Mouse (Mus musculus) forebrain, embryonic 14.5 days (tissue): ENCODE data around the gene Sod1. TPM values are rescaled to one million over a fixed set of nuclear protein-coding genes. Genes with fewer than 3 reads are reported as not detected.
"Not testable (repeated sequence)": the region's sequence is repeated elsewhere in the genome, so short reads cannot be mapped to it uniquely, and the experiment has no call there.

Experiments
- ATAC-seq: fragments of 200-750 bp; cut with Nextera tagmentation; 2 replicates; pipeline ENCODE4 v1.8.0; 2017; ENCODE audit warnings: mild to moderate bottlenecking, moderate library complexity
- DNase-seq: peaks from one replicate; pipeline ENCODE4 v3.0.0-alpha.2; 2015; ENCODE audit warnings: low spot score
- H3K27ac ChIP-seq: fragments of 300-500 bp; sonication (generic); 2 replicates; pipeline ENCODE4 v1.5.1; 2014; ENCODE audit warnings: low read depth, mild to moderate bottlenecking, control low read depth, low read length, moderate library complexity
- H3K27me3 ChIP-seq: fragments of 300-500 bp; sonication (generic); replicated peaks from 2 replicates; pipeline ENCODE4 v1.6.1; 2014; ENCODE audit warnings: low read length, control low read depth, mixed read lengths; ENCODE audit not compliant: control insufficient read depth, insufficient read depth
- H3K36me3 ChIP-seq: fragments of 300-500 bp; sonication (generic); 2 replicates; pipeline ENCODE4 v1.6.1; 2014; ENCODE audit warnings: low read length, control low read depth; ENCODE audit not compliant: control insufficient read depth, insufficient read depth
- H3K4me1 ChIP-seq: fragments of 300-500 bp; sonication (generic); 2 replicates; pipeline ENCODE4 v1.6.1; 2014; ENCODE audit warnings: antibody characterized with exemption, low read length, control low read depth; ENCODE audit not compliant: control insufficient read depth, insufficient read depth
- H3K4me2 ChIP-seq: fragments of 300-500 bp; sonication (generic); 2 replicates; pipeline ENCODE4 v1.6.1; 2014; ENCODE audit warnings: mild to moderate bottlenecking, control low read depth, low read length
- H3K4me3 ChIP-seq: fragments of 300-500 bp; sonication (generic); 2 replicates; pipeline ENCODE4 v1.5.1; 2014; ENCODE audit warnings: low read depth, low read length, control low read depth
- H3K9ac ChIP-seq: fragments of 300-500 bp; sonication (generic); 2 replicates; pipeline ENCODE4 v1.6.1; 2014; ENCODE audit warnings: mild to moderate bottlenecking, low read length, control low read depth, moderate library complexity
- H3K9me3 ChIP-seq: fragments of 300-500 bp; sonication (generic); replicated peaks from 2 replicates; pipeline ENCODE4 v1.6.1; 2016; ENCODE audit warnings: low read length, control low read depth, mixed read lengths; ENCODE audit not compliant: control insufficient read depth
- WGBS: fragments of 180-500 bp; shearing (Covaris S2); extraction: QIAGEN DNeasy Blood & Tissue Kit; methylation state at CpG from one replicate; pipeline ENCODE4 v1.1.7; 2014; 5-methylcytosine and 5-hydroxymethylcytosine counted together
- polyA plus RNA-seq: library from polyadenylated mRNA; unstranded; fragments of >200 nt; fragmentation: Nextera tagmentation; extraction: Ambion mirVana; gene quantifications from 2 replicates; pipeline ENCODE4 v1.2.1, GENCODE M21; 2014

Gene Sod1
- polyA plus RNA-seq, 1 experiment from 2014 or later, result 1,044 TPM

DNA sequence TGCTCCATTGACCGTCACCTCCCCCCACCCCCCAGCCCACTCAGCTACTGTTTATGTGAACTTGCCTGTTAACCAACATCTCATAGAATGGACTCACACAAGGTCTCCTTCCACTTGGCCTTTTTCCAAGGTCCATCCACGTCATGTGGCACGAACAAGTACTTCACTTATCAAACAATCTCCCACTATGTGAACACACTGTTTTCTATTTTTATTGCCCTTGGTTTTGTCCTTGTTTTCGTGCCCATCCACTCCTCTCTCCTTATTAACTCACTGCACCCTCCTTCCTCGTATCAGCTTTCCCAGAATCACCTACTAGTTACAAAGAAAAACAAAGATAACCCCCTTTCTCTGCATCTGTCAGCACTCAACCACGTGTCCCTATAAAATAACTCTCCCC lies 14.1 kb downstream of the Sod1 start:
- H3K27ac ChIP-seq, result no peak overlapping the region
- no peaks in the 10 kb centered on the region for H3K27me3 ChIP-seq
- H3K4me2 ChIP-seq, result no peak overlapping the region
- DNase-seq, result peak; percentile 9
- peaks cover 33% of the 10 kb centered on the region for H3K36me3 ChIP-seq
- no peaks in the 10 kb centered on the region for H3K9me3 ChIP-seq
- H3K9ac ChIP-seq, result no peak overlapping the region
- WGBS, result 63% methylated on average over 6 of the region's 6 CpGs
- no peaks in the 10 kb centered on the region for H3K4me1 ChIP-seq
- H3K4me3 ChIP-seq, result no peak overlapping the region
- ATAC-seq, result no peak

DNA sequence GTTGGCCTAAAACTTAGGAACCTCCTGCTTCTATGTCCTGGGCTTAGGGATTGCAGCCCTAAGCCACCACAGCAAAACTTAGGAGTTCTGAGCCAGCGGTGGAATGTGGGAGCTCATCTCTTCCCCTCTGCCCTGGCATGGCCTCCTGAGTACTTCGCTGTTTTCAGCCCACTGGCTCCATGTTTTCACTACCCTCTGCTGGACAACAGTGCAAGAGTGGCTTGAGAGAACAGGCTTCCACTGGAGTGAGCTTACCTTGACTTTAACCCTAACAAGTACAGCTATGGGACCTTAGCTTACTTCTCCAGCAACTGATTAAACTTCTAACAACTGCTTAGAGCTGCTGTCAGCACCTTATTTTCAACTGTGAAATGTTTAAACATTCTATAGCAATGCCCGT lies 14.6 kb downstream of the Sod1 start:
- no peak overlapping the region for H3K27ac ChIP-seq
- WGBS, result 94% methylated on average over 3 of the region's 3 CpGs
- no peak overlapping the region for H3K4me2 ChIP-seq

DNA sequence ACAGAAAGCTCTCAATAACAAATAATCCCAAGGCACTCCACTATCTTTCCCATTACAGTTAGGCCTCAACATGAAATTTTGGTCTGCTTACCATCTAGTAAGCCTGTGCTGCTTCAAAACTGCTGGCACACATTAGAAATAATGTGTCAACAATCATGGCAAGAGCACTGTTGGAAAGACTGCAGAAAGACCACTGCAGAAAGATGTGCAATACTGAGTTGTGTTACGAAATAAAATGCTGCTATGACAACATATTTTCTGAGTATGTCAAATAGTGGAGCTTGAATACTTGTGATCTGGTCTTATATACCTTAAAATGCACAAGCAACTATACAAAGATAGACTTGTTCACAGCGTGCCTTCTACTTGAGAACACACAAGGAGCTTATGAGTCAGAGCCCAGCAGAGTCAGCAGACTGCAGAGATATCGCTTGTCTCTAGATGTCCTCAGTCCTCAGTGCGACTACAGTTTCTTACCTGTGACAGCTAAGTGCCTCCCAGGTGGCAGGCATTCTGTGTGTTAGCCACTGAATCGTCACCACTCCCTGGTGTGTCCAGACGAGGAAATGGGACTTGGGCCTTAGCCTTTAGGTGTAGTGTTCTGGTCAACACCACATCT lies 18.7 kb downstream of the Sod1 start:
- Histone ChIP-seq H3K36me3 (peaks cover 59% of the 10 kb centered on the region), H3K9me3 (no peaks in the 10 kb centered on the region), H3K4me3 (no peak overlapping the region), H3K27ac (no peak overlapping the region), H3K4me2 (no peak overlapping the region), H3K27me3 (no peaks in the 10 kb centered on the region), H3K9ac (no peak overlapping the region), H3K4me1 (no peaks in the 10 kb centered on the region)
- WGBS, result 91% methylated on average over 6 of the region's 6 CpGs
- ATAC-seq (no peak), DNase-seq (no peak)

More for the DNA sequence above, 14.6 kb downstream of the Sod1 start:
- Histone ChIP-seq H3K36me3 (peaks cover 34% of the 10 kb centered on the region), H3K9me3 (no peaks in the 10 kb centered on the region), H3K4me1 (no peaks in the 10 kb centered on the region), H3K4me3 (no peak overlapping the region), H3K9ac (no peak overlapping the region), H3K27me3 (no peaks in the 10 kb centered on the region)
- no peak for DNase-seq
- no peak for ATAC-seq

DNA sequence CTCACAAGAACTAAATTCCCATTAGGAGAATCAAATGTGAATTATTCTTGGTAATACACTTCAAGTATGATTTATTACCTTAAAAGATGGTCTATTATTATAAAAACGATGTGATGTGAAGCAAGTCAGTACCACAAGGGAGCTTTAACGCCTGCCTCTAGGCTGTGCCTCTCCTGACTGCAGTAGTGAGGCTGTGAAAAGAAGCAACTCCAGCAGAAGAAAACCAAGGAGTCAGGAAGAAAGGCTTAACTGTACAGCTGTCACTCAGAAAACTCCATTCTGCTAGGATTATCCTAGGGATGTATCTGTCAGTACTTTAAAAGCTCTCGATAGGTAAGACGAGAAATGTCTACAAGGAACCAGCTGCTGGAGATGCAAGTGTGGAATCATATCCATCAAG lies 21.3 kb downstream of the Sod1 start:
- DNase-seq (no peak), ATAC-seq (no peak)
- no peaks in the 10 kb centered on the region for H3K27me3 ChIP-seq
- H3K4me3 ChIP-seq, result no peak overlapping the region
- peaks cover 74% of the 10 kb centered on the region for H3K36me3 ChIP-seq
- H3K27ac ChIP-seq, result no peak overlapping the region
- WGBS, result 91% methylated on average over 4 of the region's 4 CpGs
- no peak overlapping the region for H3K9ac ChIP-seq
- H3K9me3 ChIP-seq, result no peaks in the 10 kb centered on the region
- H3K4me1 ChIP-seq, result no peaks in the 10 kb centered on the region
- H3K4me2 ChIP-seq, result no peak overlapping the region

DNA sequence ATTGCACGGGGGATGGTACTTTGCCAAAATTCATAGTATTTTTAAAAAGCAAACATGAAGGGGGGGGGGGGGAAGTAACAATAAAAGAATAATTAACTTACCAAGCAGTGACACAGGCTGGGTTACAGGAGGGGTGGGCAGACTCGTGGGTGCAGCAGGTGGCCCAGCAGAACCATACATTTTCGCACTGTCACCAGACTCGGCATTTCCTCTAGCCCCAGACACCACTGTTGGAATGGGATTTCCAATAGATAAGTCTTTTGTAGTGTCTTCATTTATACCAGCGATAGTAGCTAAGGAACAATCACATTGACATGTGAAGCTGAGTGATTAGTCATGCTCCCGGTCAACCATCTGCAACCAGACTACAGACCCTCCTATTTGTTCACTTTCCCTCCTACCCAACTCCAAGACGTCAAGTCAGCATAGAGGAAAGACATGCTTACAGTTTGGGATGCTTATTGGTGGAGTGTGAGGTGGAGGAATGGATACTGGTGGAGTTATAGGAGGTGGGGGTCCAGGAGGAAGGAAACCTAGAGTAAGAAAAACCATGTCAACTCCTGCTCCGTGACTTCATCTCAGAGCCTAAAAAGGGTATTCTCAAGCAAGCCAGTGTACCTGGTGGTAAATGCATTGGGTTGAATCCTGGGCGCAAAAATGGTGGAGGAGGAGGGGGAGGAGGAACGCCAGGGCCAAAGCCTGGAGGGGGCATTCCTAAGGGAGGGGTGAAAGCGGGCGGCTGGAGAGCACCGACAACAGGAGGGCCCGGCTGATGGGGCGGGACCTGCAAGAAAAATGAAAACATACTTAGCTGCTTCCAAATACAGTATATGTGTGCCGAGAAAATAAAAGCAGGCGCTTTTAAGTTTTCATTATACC lies 22.1 kb downstream of the Sod1 start:
- peaks cover 78% of the 10 kb centered on the region for H3K36me3 ChIP-seq
- no peak overlapping the region for H3K4me3 ChIP-seq
- no peaks in the 10 kb centered on the region for H3K4me1 ChIP-seq
- ATAC-seq (no peak), DNase-seq (no peak)
- 87% methylated on average over 17 of the region's 17 CpGs for WGBS
- no peaks in the 10 kb centered on the region for H3K9me3 ChIP-seq
- no peak overlapping the region for H3K4me2 ChIP-seq
- no peak overlapping the region for H3K9ac ChIP-seq
- no peak overlapping the region for H3K27ac ChIP-seq
- H3K27me3 ChIP-seq, result no peaks in the 10 kb centered on the region

DNA sequence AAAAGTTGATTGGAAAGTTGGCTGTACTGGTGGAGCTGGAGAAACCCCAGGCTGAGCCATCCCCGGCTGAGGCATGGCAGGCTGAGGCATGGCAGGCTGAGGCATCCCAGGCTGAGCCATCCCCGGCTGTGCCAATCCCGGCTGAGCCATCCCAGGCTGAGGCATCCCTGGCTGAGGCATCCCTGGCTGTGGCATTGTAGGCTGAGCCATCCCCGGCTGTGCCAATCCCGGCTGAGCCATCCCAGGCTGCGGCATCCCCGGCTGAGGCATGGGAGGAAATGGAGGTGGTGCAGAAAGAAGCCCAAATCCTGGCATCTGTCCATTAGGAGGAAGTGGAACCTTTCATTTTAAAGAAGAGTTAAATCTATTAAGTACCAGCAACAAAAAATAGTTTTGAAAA lies 29.5 kb downstream of the Sod1 start:
- no peak overlapping the region for H3K4me3 ChIP-seq
- no peak overlapping the region for H3K4me2 ChIP-seq
- 90% methylated on average over 7 of the region's 7 CpGs for whole genome bisulfite sequencing
- no peak overlapping the region for H3K27ac ChIP-seq
- no peaks in the 10 kb centered on the region for H3K4me1 ChIP-seq
- peaks cover 82% of the 10 kb centered on the region for H3K36me3 ChIP-seq
- ATAC-seq (no peak), DNase-seq (no peak)
- H3K9me3 ChIP-seq, result no peaks in the 10 kb centered on the region
- H3K27me3 ChIP-seq, result no peaks in the 10 kb centered on the region
- H3K9ac ChIP-seq, result no peak overlapping the region

DNA sequence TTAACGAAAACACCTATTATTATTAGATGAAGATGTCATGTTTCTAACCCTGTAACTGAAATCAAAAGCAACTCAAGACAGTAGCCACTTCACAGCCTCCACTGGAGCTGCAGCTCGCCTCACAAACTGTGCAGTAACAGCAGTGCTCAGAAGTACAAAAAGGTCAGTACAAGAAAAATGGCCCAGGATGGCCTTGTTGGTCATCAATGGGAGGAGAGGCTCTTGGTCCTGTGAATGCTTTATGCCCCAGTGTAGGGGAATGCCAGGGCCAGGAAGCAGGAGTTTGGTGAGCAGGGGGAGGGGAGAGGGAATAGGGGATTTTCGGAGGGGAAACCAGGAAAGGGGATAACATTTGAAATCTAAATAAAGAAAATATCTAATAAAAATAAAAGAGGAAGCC lies 30.7 kb downstream of the Sod1 start:
- not testable (repeated sequence) for H3K27ac ChIP-seq, DNase-seq, H3K9ac ChIP-seq, H3K4me2 ChIP-seq, H3K4me3 ChIP-seq, H3K4me1 ChIP-seq, ATAC-seq, H3K9me3 ChIP-seq, H3K27me3 ChIP-seq
- H3K36me3 ChIP-seq, result peaks cover 75% of the 10 kb centered on the region
- 86% methylated on average over 3 of the region's 3 CpGs for WGBS

DNA sequence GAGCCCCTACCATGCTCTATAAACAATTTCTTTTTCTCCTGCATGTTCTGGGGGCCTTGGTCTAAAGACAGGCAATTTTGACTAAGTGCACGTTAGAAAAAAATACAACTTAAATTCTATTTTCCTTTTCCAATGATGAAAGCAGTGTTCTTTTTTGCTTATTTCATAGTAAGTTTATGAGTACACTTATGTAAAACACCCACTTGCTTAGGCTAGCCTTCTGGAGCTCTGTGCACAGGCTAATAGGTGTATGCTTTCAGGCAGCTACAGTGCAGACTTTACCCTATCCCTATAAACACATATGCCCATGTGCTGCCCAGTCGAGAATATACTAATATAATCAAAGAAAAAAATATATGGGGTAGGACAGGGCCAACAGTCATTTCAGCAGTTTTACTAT lies 32.0 kb downstream of the Sod1 start:
- H3K4me3 ChIP-seq, result no peak overlapping the region
- peaks cover 77% of the 10 kb centered on the region for H3K36me3 ChIP-seq
- H3K9me3 ChIP-seq, result no peaks in the 10 kb centered on the region
- no peak overlapping the region for H3K9ac ChIP-seq
- no peaks in the 10 kb centered on the region for H3K4me1 ChIP-seq
- 96% methylated on average over 2 of the region's 2 CpGs for WGBS
- no peaks in the 10 kb centered on the region for H3K27me3 ChIP-seq
- H3K4me2 ChIP-seq, result no peak overlapping the region
- ATAC-seq (no peak), DNase-seq (no peak)
- H3K27ac ChIP-seq, result no peak overlapping the region

DNA sequence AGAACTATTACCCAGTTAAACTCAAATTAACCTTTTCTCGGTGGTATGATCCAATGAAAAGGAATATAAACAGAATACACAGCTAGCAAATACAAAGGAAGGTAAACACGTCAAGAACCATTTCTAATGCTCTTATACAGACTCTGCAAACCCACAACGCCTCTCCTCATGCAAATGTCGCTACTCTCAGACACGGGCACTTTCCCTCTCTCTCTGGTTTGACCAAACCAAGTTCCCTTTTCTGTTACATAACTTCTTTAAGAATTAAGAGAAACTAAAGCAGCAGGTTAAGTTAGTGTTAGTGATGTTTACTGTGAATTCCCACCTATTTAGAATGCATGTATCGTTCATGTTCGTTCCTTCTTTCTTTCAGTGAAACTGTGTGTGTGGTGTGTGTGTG lies 38.4 kb downstream of the Sod1 start:
- Histone ChIP-seq H3K27ac (no peak overlapping the region), H3K36me3 (peaks cover 58% of the 10 kb centered on the region), H3K9me3 (no peaks in the 10 kb centered on the region), H3K4me2 (no peak overlapping the region), H3K27me3 (no peaks in the 10 kb centered on the region), H3K9ac (no peak overlapping the region), H3K4me3 (no peak overlapping the region), H3K4me1 (no peaks in the 10 kb centered on the region)
- ATAC-seq (no peak), DNase-seq (no peak)
- 91% methylated on average over 7 of the region's 7 CpGs for WGBS
